Mouse (Mus musculus) testis, adult 2 months (tissue): Measurements from ENCODE around the gene Cav3.
A peak's percentile ranks its signal among the peaks of the same experiment; 100 is the strongest.

Experiments
- CTCF ChIP-seq: fragments of 200-500 bp; IDR thresholded peaks from 2 replicates; pipeline ENCODE4 v1.5.1; 2012; ENCODE audit warnings: low read depth, mild to moderate bottlenecking, inconsistent platforms, low read length, moderate library complexity; ENCODE audit not compliant: control insufficient read depth, insufficient read depth, insufficient replicate concordance
- POLR2A ChIP-seq: fragments of 200-500 bp; IDR thresholded peaks from 2 replicates; pipeline ENCODE4 v1.6.1; 2012; ENCODE audit warnings: low read depth, mild to moderate bottlenecking, inconsistent platforms, low read length, moderate library complexity; ENCODE audit not compliant: control insufficient read depth

- TF ChIP-seq CTCF (peak; percentile 95), POLR2A (no peak; the same call in 1 of the 2 replicates)
These were observed 31.4 kb downstream of the Cav3 start for GRCm38 (mm10) chr6:112490625-112491242.
